Mouse (Mus musculus) cerebellum, postnatal 10 days (tissue): ENCODE results near the gene Prb1.
"Not testable (repeated sequence)": the region's sequence is repeated elsewhere in the genome, so short reads cannot be mapped to it uniquely, and the experiment has no call there.

Experiments used
- DNase-seq, 2 experiments: peaks; one replicate each; pipeline ENCODE4 v3.0.0; 2021; ENCODE audit warnings: mixed read lengths in 2 of 2

Prb1 gene

DNA sequence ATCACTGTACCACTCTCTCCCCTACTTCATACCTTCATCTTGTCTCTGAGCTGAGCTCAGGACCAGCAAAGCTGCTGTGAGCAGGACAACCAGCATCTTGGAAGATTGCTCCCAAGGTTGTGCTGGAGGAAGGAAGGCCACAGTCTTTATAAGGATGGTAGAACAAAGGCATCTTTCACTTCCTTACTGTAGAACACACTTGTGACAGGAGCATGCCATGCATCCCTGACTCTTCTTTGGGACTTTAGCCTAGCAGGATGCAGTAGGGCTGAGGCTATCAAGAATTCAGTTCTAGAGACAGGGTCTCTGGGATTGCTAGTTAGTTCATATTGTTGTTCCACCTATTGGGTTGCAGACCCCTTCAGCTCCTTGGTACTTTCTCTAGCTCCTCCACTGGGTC is at the start of gene Prb1:
TSS of gene Prb1 (minus strand) at position 101 of the 400 bp plus-strand sequence.
- DNase-seq = not testable (repeated sequence)
